Comparison of ENCODE assay signal across 33 mouse cellular contexts in genomic region chr1:65538509-65538908, GRCm38 (mm10).
"Had no signal": no experiment of that assay in that cellular context is flagged by ENCODE, and none has a peak within 500 bp of the region (broad histone marks: within the 10 kb centered on the region; RNA-seq: fewer than 3 reads in every experiment).

No protein-coding gene starts in this region.

- DNase-seq: heart, postnatal 10 days; heart, postnatal 14 days; heart, postnatal 36 days; heart, postnatal 4 days; kidney, adult 11 months; kidney, adult 18-20 months; kidney, adult 2 months; kidney, adult 8-10 months; kidney, adult 9 months; kidney, postnatal 10 days; kidney, postnatal 14 days; kidney, postnatal 25 days; kidney, postnatal 36 days; kidney, postnatal 4 days; layer of hippocampus, adult 9-11 months; layer of hippocampus, postnatal 36 days had no signal

- H3K27ac ChIP-seq: heart, embryonic 10.5 days; heart, embryonic 13.5 days; heart, embryonic 15.5 days; hindbrain, embryonic 10.5 days; hindbrain, embryonic 12.5 days; hindbrain, embryonic 13.5 days; hindbrain, embryonic 14.5 days; hindbrain, embryonic 15.5 days; hindbrain, postnatal 0 days; intestine, embryonic 15.5 days; kidney, embryonic 15.5 days; kidney, postnatal 0 days; layer of hippocampus, adult 2 months had no signal

- H3K4me3 ChIP-seq: heart, embryonic 10.5 days; heart, embryonic 12.5 days; heart, embryonic 13.5 days; heart, embryonic 15.5 days; hindbrain, embryonic 10.5 days; hindbrain, embryonic 12.5 days; hindbrain, embryonic 13.5 days; hindbrain, embryonic 15.5 days; intestine, embryonic 15.5 days; kidney, embryonic 15.5 days; layer of hippocampus, adult 2 months had no signal

- ATAC-seq: hindbrain, embryonic 16.5 days; hindbrain, postnatal 0 days; intestine, embryonic 15.5 days; intestine, embryonic 16.5 days; intestine, postnatal 0 days had no signal
